ENCODE assay signal across 13 mouse cellular contexts in genomic region chr11:59518226-59518625, GRCm38 (mm10). TPM values are rescaled to one million over a fixed set of nuclear protein-coding genes. Genes with fewer than 3 reads are reported as not detected.
DNase-seq lines count a peak whose midpoint lies in the region; ATAC-seq and TF ChIP-seq lines count a peak whose summit lies in the region.
"Had no signal": no experiment of that assay in that cellular context is flagged by ENCODE, and none has a peak within 500 bp of the region (broad histone marks: within the 10 kb centered on the region; RNA-seq: fewer than 3 reads in every experiment).

No protein-coding gene starts in this region.

- intact Hi-C loops in heart, postnatal 36 days (cut with DNase I), result no loop called here

- no peak for TF ChIP-seq EP300 in lung, postnatal 0 days (IDR thresholded peaks at IDR 0.05)
- no peak for TF ChIP-seq EP300 in liver, postnatal 0 days (IDR thresholded peaks at IDR 0.05; ENCODE audit: low read depth)

- H3K4me1 ChIP-seq in lung, postnatal 0 days (ENCODE audit: insufficient read depth, low read depth, low read length), result no peaks in the 10 kb centered on the region
- no peaks in the 10 kb centered on the region for H3K4me1 ChIP-seq in lung, adult 2 months (ENCODE audit: control insufficient read depth, insufficient read depth, low read length)
- H3K4me1 ChIP-seq in liver, postnatal 0 days (ENCODE audit: insufficient read depth), result peaks cover 14% of the 10 kb centered on the region
- H3K4me1 ChIP-seq in midbrain, embryonic 13.5 days (replicated peaks), result no peaks in the 10 kb centered on the region

- H3K9me3 ChIP-seq in lung, postnatal 0 days (ENCODE audit: low read length), result no peaks in the 10 kb centered on the region
- H3K9me3 ChIP-seq in liver, postnatal 0 days (ENCODE audit: low read length), result no peaks in the 10 kb centered on the region
- no peaks in the 10 kb centered on the region for H3K9me3 ChIP-seq in midbrain, embryonic 13.5 days

- H3K27ac ChIP-seq in lung, postnatal 0 days (ENCODE audit: low read length), result no peak overlapping the region
- H3K27ac ChIP-seq in liver, postnatal 0 days (ENCODE audit: low read depth), result 0 out of 2 replicates have a peak overlapping the region, but pooled peaks have one; percentile 11
- no peak overlapping the region for H3K27ac ChIP-seq in midbrain, embryonic 13.5 days
- H3K27ac ChIP-seq: left cerebral cortex, adult 2 months had no signal

- WGBS in lung, postnatal 0 days, result 22% methylated on average over 10 of the region's 10 CpGs
- 28% methylated on average over 10 of the region's 10 CpGs for WGBS in lung, adult 2 months
- WGBS in liver, postnatal 0 days (ENCODE audit: insufficient replicate concordance), result 29% methylated on average over 10 of the region's 10 CpGs
- WGBS in midbrain, embryonic 13.5 days, result 75% methylated on average over 10 of the region's 10 CpGs

- H3K4me3 ChIP-seq in lung, postnatal 0 days (ENCODE audit: low read depth, low read length), result no peak overlapping the region
- H3K4me3 ChIP-seq in lung, adult 2 months (replicated peaks; ENCODE audit: extremely low read depth, low read depth, low read length), result no peak overlapping the region
- H3K4me3 ChIP-seq in liver, postnatal 0 days (ENCODE audit: low read depth, low read length), result no peak overlapping the region
- H3K4me3 ChIP-seq in midbrain, embryonic 13.5 days (replicated peaks), result no peak overlapping the region
- H3K4me3 ChIP-seq: left cerebral cortex, adult 2 months had no signal

- no peaks in the 10 kb centered on the region for H3K36me3 ChIP-seq in lung, postnatal 0 days (ENCODE audit: insufficient read depth, low read length)
- no peaks in the 10 kb centered on the region for H3K36me3 ChIP-seq in liver, postnatal 0 days (replicated peaks; ENCODE audit: insufficient read depth, low read length)
- H3K36me3 ChIP-seq in midbrain, embryonic 13.5 days, result no peaks in the 10 kb centered on the region

- no peak overlapping the region for H3K4me2 ChIP-seq in lung, postnatal 0 days (replicated peaks; ENCODE audit: low read depth, low read length)
- no peak overlapping the region for H3K4me2 ChIP-seq in liver, postnatal 0 days (ENCODE audit: low read depth, low read length)
- no peak overlapping the region for H3K4me2 ChIP-seq in midbrain, embryonic 13.5 days (replicated peaks)

- TF ChIP-seq CTCF in lung, postnatal 0 days (IDR thresholded peaks at IDR 0.05), result no peak
- TF ChIP-seq CTCF in lung, adult 2 months (IDR thresholded peaks at IDR 0.05; ENCODE audit: insufficient read depth, low read length), result no peak
- no peak for TF ChIP-seq CTCF in liver, postnatal 0 days (IDR thresholded peaks at IDR 0.05; ENCODE audit: low read depth)

- no peaks in the 10 kb centered on the region for H3K27me3 ChIP-seq in lung, postnatal 0 days (replicated peaks; ENCODE audit: insufficient read depth, low read length)
- H3K27me3 ChIP-seq in liver, postnatal 0 days (ENCODE audit: insufficient read depth, low read length), result no peaks in the 10 kb centered on the region
- no peaks in the 10 kb centered on the region for H3K27me3 ChIP-seq in midbrain, embryonic 13.5 days

- no peak overlapping the region for H3K9ac ChIP-seq in lung, postnatal 0 days (replicated peaks; ENCODE audit: low read depth)
- no peak overlapping the region for H3K9ac ChIP-seq in liver, postnatal 0 days (replicated peaks)
- H3K9ac ChIP-seq in midbrain, embryonic 13.5 days (replicated peaks), result no peak overlapping the region

- ATAC-seq in lung, postnatal 0 days, result peak; percentile 67
- ATAC-seq in liver, postnatal 0 days, result peak; percentile 63
- ATAC-seq in midbrain, embryonic 13.5 days, result no peak

- no peak for TF ChIP-seq POLR2A in lung, adult 2 months (IDR thresholded peaks at IDR 0.05; ENCODE audit: borderline replicate concordance, extremely low read depth, low read depth, low read length)

- peak; percentile 25 to 27 for DNase-seq in heart, adult 9 months (ENCODE audit: low spot score in 2 of 2)
- DNase-seq in heart, postnatal 36 days, result no peak
- DNase-seq in lung, postnatal 0 days (ENCODE audit: low spot score), result peak; percentile 42
- no peak for DNase-seq in lung, adult 2 months
- DNase-seq in liver, postnatal 0 days, result peak; percentile 48
- DNase-seq in thymus, postnatal 36 days, result peak; percentile 40 to 62
- no peak for DNase-seq in gastrocnemius, adult 18-20 months (ENCODE audit: low spot score)
- DNase-seq: cerebellum, postnatal 25 days had no signal

RNA-seq across cellular contexts. Expression of gene Zkscan17, which starts 8.3 kb away (rescaled TPM):
- 10 to 100 TPM; 16.4 to 17.4 TPM for total RNA-seq in heart, postnatal 36 days (2021)
- polyA plus RNA-seq in lung, postnatal 0 days (2015; fragmentation: Nextera tagmentation; extraction: Ambion mirVana), result 13.1 and 13.3 TPM in 2 replicates
- polyA plus RNA-seq in lung, adult 2 months (2012; rRNA removed), result 12.7 and 12.9 TPM in 2 replicates
- polyA plus RNA-seq in liver, postnatal 0 days (2015; fragmentation: Nextera tagmentation; extraction: Ambion mirVana), result 5.2 and 5.4 TPM in 2 replicates
- 10 to 100 TPM; 14.3 to 15.6 TPM for total RNA-seq in gastrocnemius, adult 18-20 months (2021)
- polyA plus RNA-seq in midbrain, embryonic 13.5 days (2015; fragmentation: Nextera tagmentation; extraction: Ambion mirVana), result 17.6 and 18.2 TPM in 2 replicates

RNA-seq across cellular contexts. Expression of gene Nlrp3, which starts 23.1 kb away (rescaled TPM):
- 1 to 10 TPM in 1 of 2 experiments, under 1 TPM in 1; 0.42 to 1.0 TPM for total RNA-seq in heart, postnatal 36 days (2021)
- polyA plus RNA-seq in lung, postnatal 0 days (2015; fragmentation: Nextera tagmentation; extraction: Ambion mirVana), result 0.74 and 1.5 TPM in 2 replicates
- 1.6 and 2.2 TPM in 2 replicates for polyA plus RNA-seq in lung, adult 2 months (2012; rRNA removed)
- polyA plus RNA-seq in liver, postnatal 0 days (2015; fragmentation: Nextera tagmentation; extraction: Ambion mirVana), result 0.80 and 0.91 TPM in 2 replicates
- total RNA-seq in gastrocnemius, adult 18-20 months (2021), result under 1 TPM in 1 of 2 experiments, not detected in 1; 0.12 TPM
- polyA plus RNA-seq in midbrain, embryonic 13.5 days (2015; fragmentation: Nextera tagmentation; extraction: Ambion mirVana), result 0.04 and 0.21 TPM in 2 replicates

RNA-seq across cellular contexts. Expression of gene Zfp867, which starts 46.0 kb away (rescaled TPM):
- total RNA-seq in heart, postnatal 36 days (2021), result 1 to 10 TPM; 4.4 to 4.7 TPM
- 7.3 and 7.4 TPM in 2 replicates for polyA plus RNA-seq in lung, postnatal 0 days (2015; fragmentation: Nextera tagmentation; extraction: Ambion mirVana)
- 0.45 and 0.97 TPM in 2 replicates for polyA plus RNA-seq in lung, adult 2 months (2012; rRNA removed)
- 1.4 and 1.5 TPM in 2 replicates for polyA plus RNA-seq in liver, postnatal 0 days (2015; fragmentation: Nextera tagmentation; extraction: Ambion mirVana)
- total RNA-seq in gastrocnemius, adult 18-20 months (2021), result 1 to 10 TPM; 2.0 to 2.3 TPM
- polyA plus RNA-seq in midbrain, embryonic 13.5 days (2015; fragmentation: Nextera tagmentation; extraction: Ambion mirVana), result 14.7 and 15.0 TPM in 2 replicates

RNA-seq across cellular contexts. Expression of gene Olfr222, which starts 57.8 kb away (rescaled TPM):
- total RNA-seq in heart, postnatal 36 days (2021), result not detected
- polyA plus RNA-seq in lung, postnatal 0 days (2015; fragmentation: Nextera tagmentation; extraction: Ambion mirVana), result not detected in 2 replicates
- polyA plus RNA-seq in lung, adult 2 months (2012; rRNA removed), result not detected in 2 replicates
- polyA plus RNA-seq in liver, postnatal 0 days (2015; fragmentation: Nextera tagmentation; extraction: Ambion mirVana), result not detected in 2 replicates
- not detected for total RNA-seq in gastrocnemius, adult 18-20 months (2021)
- polyA plus RNA-seq in midbrain, embryonic 13.5 days (2015; fragmentation: Nextera tagmentation; extraction: Ambion mirVana), result not detected in 2 replicates
- total RNA-seq: left cerebral cortex, adult 2 months had no signal
- polyA plus RNA-seq: heart, embryonic 14.5 days; intestine, embryonic 14.5 days; small intestine, adult 2 months had no signal

Comparison
In these comparisons a context has a peak if more than half of its experiments do, and no peak if none do; other contexts are left out.
1. DNase-seq: peak in heart, adult 9 months (2 of 2), lung, postnatal 0 days (single experiment), liver, postnatal 0 days (single experiment) and thymus, postnatal 36 days (2 of 2); none in heart, postnatal 36 days (0 of 2), lung, adult 2 months (single experiment) and gastrocnemius, adult 18-20 months (single experiment).